ENCODE assay signal across 8 mouse cellular contexts in genomic region chr7:45459564-45460140, GRCm38 (mm10). TPM values are rescaled to one million over a fixed set of nuclear protein-coding genes. Genes with fewer than 3 reads are reported as not detected.
A peak's percentile ranks its signal among the peaks of the same experiment; 100 is the strongest.
DNase-seq lines count a peak whose midpoint lies in the region; ATAC-seq and TF ChIP-seq lines count a peak whose summit lies in the region.
"Not testable (repeated sequence)": the region's sequence is repeated elsewhere in the genome, so short reads cannot be mapped to it uniquely, and the experiment has no call there.

Gene Ftl1, minus strand, starts transcription at chr7:45459884.

- peak within 1 kb of the TSS; percentile 87 for H3K4me3 ChIP-seq in bone marrow, adult 2 months (replicated peaks; ENCODE audit: control insufficient read depth, low read depth, low read length)
- H3K4me3 ChIP-seq in embryonic facial prominence, embryonic 15.5 days (replicated peaks), result peak within 1 kb of the TSS; percentile 77
- peak within 1 kb of the TSS; percentile 73 for H3K4me3 ChIP-seq in limb, embryonic 14.5 days (replicated peaks; ENCODE audit: low read length)
- H3K4me3 ChIP-seq in midbrain, postnatal 0 days (ENCODE audit: low read depth, low read length), result peak within 1 kb of the TSS; percentile 74

- H3K4me1 ChIP-seq in bone marrow, adult 2 months (ENCODE audit: control insufficient read depth, insufficient read depth, low read length); midbrain, postnatal 0 days (ENCODE audit: insufficient read depth, low read length): not testable (repeated sequence)
- H3K4me1 ChIP-seq in embryonic facial prominence, embryonic 15.5 days, result peaks cover 46% of the 10 kb centered on the region
- peaks cover 32% of the 10 kb centered on the region for H3K4me1 ChIP-seq in limb, embryonic 14.5 days (ENCODE audit: control insufficient read depth, insufficient read depth, low read length)

- not testable (repeated sequence) for H3K9me3 ChIP-seq in embryonic facial prominence, embryonic 15.5 days (replicated peaks); limb, embryonic 14.5 days (ENCODE audit: control insufficient read depth, low read length); midbrain, postnatal 0 days (ENCODE audit: low read length)

- peaks cover 47% of the 10 kb centered on the region for H3K36me3 ChIP-seq in embryonic facial prominence, embryonic 15.5 days
- peaks cover 66% of the 10 kb centered on the region for H3K36me3 ChIP-seq in limb, embryonic 14.5 days (ENCODE audit: control insufficient read depth, insufficient read depth, low read length)
- H3K36me3 ChIP-seq in midbrain, postnatal 0 days (ENCODE audit: insufficient read depth, low read length), result peaks cover 37% of the 10 kb centered on the region

- peak; percentile 99 for DNase-seq in 416B (ENCODE audit: low read depth)
- peak; percentile 98 for DNase-seq in heart, adult 8-10 months (ENCODE audit: low spot score)
- DNase-seq in kidney, adult 9 months, result peak; percentile 99
- DNase-seq in limb, embryonic 14.5 days (ENCODE audit: low spot score), result peak; percentile 100
- peak; percentile 100 for DNase-seq in midbrain, postnatal 0 days (ENCODE audit: low spot score)
- DNase-seq in spleen, postnatal 14 days (ENCODE audit: low spot score in 2 of 2), result peak; percentile 90 to 91

- TF ChIP-seq POLR2A in bone marrow, adult 2 months (IDR thresholded peaks at IDR 0.05; ENCODE audit: borderline replicate concordance, control insufficient read depth, low read depth, low read length), result peak; percentile 90
- peak; percentile 90; the same call in 1 of the 2 replicates for TF ChIP-seq POLR2A in limb, embryonic 14.5 days (IDR thresholded peaks at IDR 0.05; ENCODE audit: borderline replicate concordance, extremely low read depth, insufficient read depth, insufficient read length)

- WGBS in bone marrow, adult 2 months, result under 1% methylated on average over 30 of the region's 37 CpGs
- WGBS in embryonic facial prominence, embryonic 15.5 days, result under 1% methylated on average over 30 of the region's 37 CpGs
- under 1% methylated on average over 24 of the region's 37 CpGs for WGBS in limb, embryonic 14.5 days
- 1% methylated on average over 23 of the region's 37 CpGs for WGBS in midbrain, postnatal 0 days

- H3K4me2 ChIP-seq in embryonic facial prominence, embryonic 15.5 days (replicated peaks), result peak within 1 kb of the TSS; percentile 72
- H3K4me2 ChIP-seq in limb, embryonic 14.5 days (replicated peaks; ENCODE audit: low read depth, low read length, severe bottlenecking), result peak within 1 kb of the TSS; percentile 83
- peak within 1 kb of the TSS; percentile 74 for H3K4me2 ChIP-seq in midbrain, postnatal 0 days (ENCODE audit: low read depth, low read length, poor library complexity, severe bottlenecking)

- peak within 1 kb of the TSS; percentile 89 for H3K27ac ChIP-seq in bone marrow, adult 2 months (ENCODE audit: control insufficient read depth, insufficient read depth, low read depth, low read length, poor library complexity)
- peak within 1 kb of the TSS; percentile 95 for H3K27ac ChIP-seq in embryonic facial prominence, embryonic 15.5 days (replicated peaks)
- peak within 1 kb of the TSS; percentile 88 for H3K27ac ChIP-seq in limb, embryonic 14.5 days (replicated peaks; ENCODE audit: low read depth, low read length)
- peak within 1 kb of the TSS; percentile 89 for H3K27ac ChIP-seq in midbrain, postnatal 0 days (ENCODE audit: low read depth, low read length)

- H3K9ac ChIP-seq in embryonic facial prominence, embryonic 15.5 days, result peak within 1 kb of the TSS; percentile 65
- H3K9ac ChIP-seq in limb, embryonic 14.5 days (ENCODE audit: low read depth, low read length, severe bottlenecking), result peak within 1 kb of the TSS; percentile 67
- peak within 1 kb of the TSS; percentile 83 for H3K9ac ChIP-seq in midbrain, postnatal 0 days (replicated peaks; ENCODE audit: low read length, poor library complexity, severe bottlenecking)

- H3K27me3 ChIP-seq in embryonic facial prominence, embryonic 15.5 days; limb, embryonic 14.5 days (ENCODE audit: control insufficient read depth, insufficient read depth, low read length); midbrain, postnatal 0 days (ENCODE audit: insufficient read depth, low read length): not testable (repeated sequence)

- not testable (repeated sequence) for TF ChIP-seq CTCF in bone marrow, adult 2 months (IDR thresholded peaks at IDR 0.05; ENCODE audit: control insufficient read depth, insufficient read depth, low read length); midbrain, postnatal 0 days (IDR thresholded peaks at IDR 0.05)

- peak; percentile 96 for ATAC-seq in embryonic facial prominence, embryonic 15.5 days (ENCODE audit: insufficient number of reproducible peaks, low FRiP score, low TSS enrichment, low read depth)
- ATAC-seq in limb, embryonic 14.5 days (ENCODE audit: low FRiP score, low read depth), result peak; percentile 93
- ATAC-seq in midbrain, postnatal 0 days (ENCODE audit: low FRiP score), result peak; percentile 95

RNA-seq across cellular contexts. Expression of gene Ftl1, which starts in this region (rescaled TPM):
- polyA plus RNA-seq in bone marrow, adult 2 months (2011; ENCODE audit: insufficient read depth, insufficient read length, low replicate concordance, missing spikeins), result 2,067 and 2,131 TPM in 2 replicates
- polyA plus RNA-seq in embryonic facial prominence, embryonic 15.5 days (2015; fragmentation: Nextera tagmentation; extraction: Ambion mirVana), result 4,629 and 4,755 TPM in 2 replicates
- total RNA-seq in heart, adult 8-10 months (2022), result 100 to 1,000 TPM; 164 to 329 (median 254) TPM
- 1,503 and 2,450 TPM in 2 replicates for polyA plus RNA-seq in limb, embryonic 14.5 days (2012; rRNA removed)
- 4,726 and 4,986 TPM in 2 replicates for polyA plus RNA-seq in limb, embryonic 14.5 days (2014; fragmentation: Nextera tagmentation; extraction: Ambion mirVana)
- 2,165 and 2,428 TPM in 2 replicates for total RNA-seq in midbrain, postnatal 0 days (2014; rRNA removed)
- polyA plus RNA-seq in midbrain, postnatal 0 days (2015; fragmentation: Nextera tagmentation; extraction: Ambion mirVana), result 4,797 and 5,109 TPM in 2 replicates

Comparison
In these comparisons a context has a peak if more than half of its experiments do, and no peak if none do; other contexts are left out.
1. Peak in every context shown above with its lines: DNase-seq, ATAC-seq, H3K4me3 ChIP-seq and H3K27ac ChIP-seq.